8 mouse cellular contexts compared by ENCODE assay signal in the genomic region with DNA sequence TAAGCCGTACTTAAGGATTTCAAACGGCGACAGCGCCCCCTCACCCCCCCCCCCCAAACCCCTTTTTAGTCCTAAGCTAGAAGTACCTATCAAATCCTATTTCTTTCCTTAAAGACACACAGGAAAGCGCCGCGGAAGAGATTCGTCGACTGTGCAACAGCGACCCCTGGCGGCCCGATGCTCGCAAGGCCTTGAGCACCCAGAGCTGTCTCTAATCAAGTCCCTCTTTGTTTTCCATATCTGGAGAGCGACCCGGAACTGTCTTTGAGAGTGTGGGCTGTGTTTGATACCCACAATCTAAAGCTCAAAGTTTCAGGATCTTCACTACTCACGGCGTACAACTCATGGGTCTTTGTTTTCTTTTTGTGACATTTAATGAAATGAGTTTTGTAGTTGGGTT.
DNase-seq lines count a peak whose midpoint lies in the region; ATAC-seq and TF ChIP-seq lines count a peak whose summit lies in the region.

No protein-coding gene starts in this region.

- no peaks in the 10 kb centered on the region for H3K9me3 ChIP-seq in ES-Bruce4 (replicated peaks; ENCODE audit: control insufficient read depth, insufficient read depth, low read length, poor library complexity, severe bottlenecking)
- no peaks in the 10 kb centered on the region for H3K9me3 ChIP-seq in forebrain, embryonic 15.5 days

- peak; percentile 95 for DNase-seq in cerebellum, adult 11 months
- peak; percentile 77 for DNase-seq in heart, postnatal 25 days (ENCODE audit: low spot score)
- peak; percentile 90 to 97 for DNase-seq in layer of hippocampus, adult 18-20 months (ENCODE audit: low spot score in 2 of 2)
- DNase-seq in lung, adult 2 months: peak; percentile 87
- peak; percentile 84 to 90 for DNase-seq in thymus, adult 18-20 months

- H3K36me3 ChIP-seq in ES-Bruce4 (ENCODE audit: control insufficient read depth, insufficient read depth, low read length, poor library complexity, severe bottlenecking): no peaks in the 10 kb centered on the region
- no peaks in the 10 kb centered on the region for H3K36me3 ChIP-seq in forebrain, embryonic 15.5 days

- no peaks in the 10 kb centered on the region for H3K27me3 ChIP-seq in ES-Bruce4 (ENCODE audit: control insufficient read depth, insufficient read depth, low read length, poor library complexity, severe bottlenecking)
- H3K27me3 ChIP-seq in forebrain, embryonic 15.5 days: no peaks in the 10 kb centered on the region

- no peak for TF ChIP-seq POLR2A in ES-Bruce4 (IDR thresholded peaks at IDR 0.05; ENCODE audit: insufficient read depth, low read length)
- no peak for TF ChIP-seq POLR2A in lung, adult 2 months (IDR thresholded peaks at IDR 0.05; ENCODE audit: borderline replicate concordance, extremely low read depth, low read depth, low read length)

- no peak for TF ChIP-seq EP300 in ES-Bruce4 (IDR thresholded peaks at IDR 0.05; ENCODE audit: insufficient read depth, low read depth, low read length)

- peak; percentile 96 for ATAC-seq in forebrain, embryonic 15.5 days (replicated peaks)
- ATAC-seq in neutrophil, adult 5-6 weeks (ENCODE audit: extremely low read depth, insufficient number of reproducible peaks, low FRiP score, poor library complexity, severe bottlenecking): peak; percentile 78

- peak; percentile 73 for TF ChIP-seq CTCF in ES-Bruce4 (IDR thresholded peaks at IDR 0.05; ENCODE audit: low read depth, low read length)
- peak; percentile 80 for TF ChIP-seq CTCF in lung, adult 2 months (IDR thresholded peaks at IDR 0.05; ENCODE audit: insufficient read depth, low read length)

- 1% methylated on average over 17 of the region's 17 CpGs for WGBS in forebrain, embryonic 15.5 days
- under 1% methylated on average over 17 of the region's 17 CpGs for WGBS in lung, adult 2 months

- no peak overlapping the region for H3K27ac ChIP-seq in ES-Bruce4 (ENCODE audit: insufficient read depth, low read length)
- H3K27ac ChIP-seq in forebrain, embryonic 15.5 days (replicated peaks): peak overlapping the region; percentile 98

- H3K9ac ChIP-seq in ES-Bruce4 (ENCODE audit: low read depth, poor library complexity, severe bottlenecking): peak overlapping the region; percentile 48; the same call in 1 of the 2 replicates
- peak overlapping the region; percentile 56 for H3K9ac ChIP-seq in forebrain, embryonic 15.5 days (replicated peaks)

- peak overlapping the region; percentile 61; the same call in 1 of the 2 replicates for H3K4me3 ChIP-seq in ES-Bruce4 (ENCODE audit: low read depth, low read length)
- H3K4me3 ChIP-seq in forebrain, embryonic 15.5 days: peak overlapping the region; percentile 45
- H3K4me3 ChIP-seq in lung, adult 2 months (replicated peaks; ENCODE audit: extremely low read depth, low read depth, low read length): peak overlapping the region; percentile 66

- intact Hi-C loops in heart, postnatal 25 days (cut with DNase I): loop anchor here (2.0 to 10.0 kb wide), 5 partner anchors 152 to 1181 kb away; no protein-coding TSS in a partner anchor

- H3K4me2 ChIP-seq in forebrain, embryonic 15.5 days (replicated peaks): peak overlapping the region; percentile 69

- no peaks in the 10 kb centered on the region for H3K4me1 ChIP-seq in ES-Bruce4 (ENCODE audit: control insufficient read depth, insufficient read depth, low read length)
- H3K4me1 ChIP-seq in forebrain, embryonic 15.5 days: peaks cover 19% of the 10 kb centered on the region; the same call in 1 of the 2 replicates
- H3K4me1 ChIP-seq in lung, adult 2 months (ENCODE audit: control insufficient read depth, insufficient read depth, low read length): no peaks in the 10 kb centered on the region
